Mouse (Mus musculus) CH12.LX (cell line): ENCODE data around the gene Eif4h. TPM values are rescaled to one million over a fixed set of nuclear protein-coding genes. Genes with fewer than 3 reads are reported as not detected.

Source experiments
- DNase-seq: peaks from one replicate; pipeline ENCODE4 v3.0.0-alpha.2; 2013; ENCODE audit errors: extremely low read depth
- H3K27ac ChIP-seq: 2 replicates; pipeline ENCODE4 v1.5.1; 2012; ENCODE audit warnings: low read depth, mild to moderate bottlenecking, control low read depth, moderate library complexity; ENCODE audit not compliant: insufficient read depth
- H3K27me3 ChIP-seq: replicated peaks from 2 replicates; pipeline ENCODE3; 2012; ENCODE audit warnings: inconsistent platforms
- H3K36me3 ChIP-seq, 2 experiments: replicated peaks in 1 of 2; 2 replicates each; pipeline versions ENCODE3 to v1.6.1; 2012; ENCODE audit warnings: inconsistent platforms in 1 of 2, low read length in 1 of 2, mild to moderate bottlenecking in 1 of 2, mixed read lengths in 1 of 2, moderate library complexity in 1 of 2; ENCODE audit not compliant: control insufficient read depth in 1 of 2, insufficient read depth in 1 of 2
- H3K4me1 ChIP-seq, 2 experiments: 2 replicates each; pipeline ENCODE4 v1.6.1; 2012; ENCODE audit warnings: inconsistent platforms in 1 of 2, moderate library complexity in 1 of 2; ENCODE audit not compliant: insufficient read depth in 2 of 2, control insufficient read depth in 1 of 2
- H3K4me2 ChIP-seq: 2 replicates; pipeline ENCODE4 v1.6.1; 2012; ENCODE audit warnings: low read depth, mild to moderate bottlenecking, control low read depth; ENCODE audit not compliant: poor library complexity, insufficient read depth, severe bottlenecking
- H3K4me3 ChIP-seq, 3 experiments: fragments of 150-350 bp in 1 of 3; sonication (generic) in 1 of 3; replicated peaks in 1 of 3; 2 replicates each; pipeline versions ENCODE3 to v1.5.1; 2011 to 2012; ENCODE audit warnings: low read depth in 2 of 3, low read length in 2 of 3, mild to moderate bottlenecking in 2 of 3, moderate library complexity in 2 of 3, control low read depth in 1 of 3, improper control_type of control experiment in 1 of 3, inconsistent platforms in 1 of 3, mixed read lengths in 1 of 3; ENCODE audit not compliant: poor library complexity in 1 of 3
- H3K79me2 ChIP-seq: replicated peaks from 2 replicates; pipeline ENCODE4 v1.6.1; 2012; ENCODE audit warnings: mild to moderate bottlenecking, moderate library complexity; ENCODE audit not compliant: control insufficient read depth, poor library complexity, insufficient read depth, severe bottlenecking; ENCODE audit errors: extremely low read depth
- H3K9ac ChIP-seq: 2 replicates; pipeline ENCODE4 v1.6.1; 2012; ENCODE audit warnings: low read depth, mild to moderate bottlenecking, control low read depth, moderate library complexity; ENCODE audit not compliant: insufficient read depth
- H3K9me3 ChIP-seq: replicated peaks from 2 replicates; pipeline ENCODE3; 2012; ENCODE audit warnings: low read length, inconsistent platforms, mixed read lengths
- BHLHE40 ChIP-seq: IDR thresholded peaks from 2 replicates; pipeline ENCODE4 v1.6.1; 2011; ENCODE audit warnings: mild to moderate bottlenecking, low read depth, low read length, improper control_type of control experiment
- CTCF ChIP-seq, 2 experiments: IDR thresholded peaks in 1 of 2; conservative IDR thresholded peaks in 1 of 2; 2 replicates each; pipeline ENCODE4 v1.5.1; 2011 to 2012; ENCODE audit warnings: low read depth in 2 of 2, low read length in 2 of 2, improper control_type of control experiment in 1 of 2, inconsistent platforms in 1 of 2, mild to moderate bottlenecking in 1 of 2, moderate library complexity in 1 of 2
- IRF4 ChIP-seq: IDR thresholded peaks from 2 replicates; pipeline ENCODE4 v1.6.1; 2014; ENCODE audit warnings: low read depth, mild to moderate bottlenecking, inconsistent platforms, low read length, improper control_type of control experiment
- JUN ChIP-seq: IDR thresholded peaks from 2 replicates; pipeline ENCODE4 v1.6.1; 2011; ENCODE audit warnings: low read depth, mild to moderate bottlenecking, low read length, improper control_type of control experiment, moderate library complexity; ENCODE audit not compliant: insufficient read depth
- MAX ChIP-seq: IDR thresholded peaks from 2 replicates; pipeline ENCODE4 v1.6.1; 2011; ENCODE audit warnings: low read length, improper control_type of control experiment
- RAD21 ChIP-seq: IDR thresholded peaks from 2 replicates; pipeline ENCODE4 v1.6.1; 2011; ENCODE audit warnings: low read depth, mild to moderate bottlenecking, low read length, improper control_type of control experiment, moderate library complexity
- SIN3A ChIP-seq: IDR thresholded peaks from 2 replicates; pipeline ENCODE4 v1.6.1; 2012; ENCODE audit warnings: low read length, improper control_type of control experiment, inconsistent platforms
- SMC3 ChIP-seq: IDR thresholded peaks from 2 replicates; pipeline ENCODE4 v1.6.1; 2011; ENCODE audit warnings: low read depth, low read length, improper control_type of control experiment
- UBTF ChIP-seq: IDR thresholded peaks from 2 replicates; pipeline ENCODE4 v1.6.1; 2012; ENCODE audit warnings: low read depth, mild to moderate bottlenecking, inconsistent platforms, low read length, improper control_type of control experiment, moderate library complexity
- ZNF384 ChIP-seq: IDR thresholded peaks from 2 replicates; pipeline ENCODE4 v1.6.1; 2012; ENCODE audit warnings: low read depth, low read length, improper control_type of control experiment, inconsistent platforms
- dilution Hi-C: fragments of 300-500 bp; cut with MboI; formaldehyde crosslinking; loops from 2 replicates; pipeline ENCODE4 v1.14.3; 2020; ENCODE audit warnings: low sequenced_read_pairs; ENCODE audit not compliant: extremely low pct_unique_long_range_greater_than_20kb, extremely low pct_ligation_motif_present
- in situ Hi-C: fragments of 300-500 bp; cut with MboI; formaldehyde crosslinking; loops from 3 replicates; pipeline ENCODE4 v1.14.3; 2019; ENCODE audit warnings: low sequenced_read_pairs, low pct_ligation_motif_present, low pct_unique_long_range_greater_than_20kb, mixed read lengths
- polyA plus RNA-seq: library from polyadenylated mRNA; unstranded; fragments of >175 nt; gene quantifications from 2 replicates; pipeline ENCODE4 v1.2.1, GENCODE M21; 2012; ENCODE audit warnings: low read depth; ENCODE audit not compliant: insufficient read length
- total RNA-seq, 2 experiments: library from RNA; depleted of rRNA; stranded (reverse); fragments of 300-350 nt in 1 of 2; fragments of >200 nt in 1 of 2; gene quantifications; 2 replicates each; pipeline ENCODE4 v1.2.3; 2012 to 2014

The Eif4h gene
- total and polyA plus RNA-seq, 3 experiments = 391 to 470 (median 408) TPM

DNA sequence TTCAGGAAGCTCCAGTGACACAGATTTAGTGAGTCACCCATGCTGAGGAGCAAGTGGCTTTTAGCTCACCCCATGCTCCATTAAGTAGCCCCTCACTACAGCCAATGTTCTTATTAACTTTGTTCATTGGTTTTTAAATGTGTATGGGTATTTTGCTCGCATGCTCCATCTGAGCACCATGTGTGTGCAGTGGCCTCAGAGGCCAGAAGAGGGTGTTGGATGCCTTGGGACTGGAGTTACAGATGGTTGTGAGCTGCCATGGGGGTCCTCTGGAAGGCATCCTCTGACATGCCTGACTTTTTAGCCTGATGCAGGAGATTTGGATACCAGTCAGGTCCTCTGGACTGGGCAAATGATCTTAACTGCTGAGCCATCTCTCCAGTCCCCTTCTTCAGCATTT lies 4.8 kb upstream of the Eif4h start:
- Histone ChIP-seq H3K79me2 (no peaks in the 10 kb centered on the region), H3K9me3 (peaks cover 6% of the 10 kb centered on the region), H3K36me3 (no peaks in the 10 kb centered on the region), H3K27ac (no peak overlapping the region)
- dilution Hi-C loops = no loop called here
- in situ Hi-C loops = no loop called here
- no peak for TF ChIP-seq MAX
- TF ChIP-seq UBTF = no peak
- TF ChIP-seq SMC3 = 0 out of 2 replicates have a peak, but pooled peaks have one; percentile 8
- peak; percentile 7 for TF ChIP-seq RAD21
- peak in 1 of 2 experiments; percentile 25; a peak in 2 of 4 replicates for TF ChIP-seq CTCF (conservative IDR thresholded peaks at IDR 0.05 in 1 of 2, IDR thresholded peaks at IDR 0.05 in 1 of 2; ENCODE audit: low read depth in 2 of 2, low read length in 2 of 2)
- TF ChIP-seq, all 38 proteins: peak for 3
- Histone ChIP-seq H3K9ac (no peak overlapping the region), H3K27me3 (peaks cover 1% of the 10 kb centered on the region), H3K4me1 (peaks cover 2 to 3% of the 10 kb centered on the region in 2 experiments; a peak in 2 of 4 replicates), H3K4me2 (no peak overlapping the region), H3K4me3 (no peak overlapping the region)
- no peak for DNase-seq

DNA sequence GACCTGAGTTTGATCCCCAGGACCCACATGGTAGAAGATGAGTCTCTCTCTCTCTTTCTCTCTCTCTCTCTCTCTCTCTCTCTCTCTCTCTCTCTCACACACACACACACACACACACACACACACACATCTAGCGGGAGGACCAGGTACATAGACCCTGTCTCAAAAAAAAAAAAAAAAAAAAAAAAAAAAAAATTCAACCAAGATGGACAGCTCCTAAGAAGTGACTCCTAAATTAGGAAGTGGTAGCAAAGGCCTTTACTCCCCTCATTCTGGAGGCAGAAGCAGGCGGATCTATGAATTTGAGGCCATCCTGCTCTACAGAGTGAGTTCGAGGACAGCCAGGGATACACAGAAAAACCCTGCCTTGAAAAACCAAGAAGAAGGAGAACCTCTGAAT lies 1.1 kb upstream of the Eif4h start:
- H3K4me2 ChIP-seq = no peak overlapping the region

DNA sequence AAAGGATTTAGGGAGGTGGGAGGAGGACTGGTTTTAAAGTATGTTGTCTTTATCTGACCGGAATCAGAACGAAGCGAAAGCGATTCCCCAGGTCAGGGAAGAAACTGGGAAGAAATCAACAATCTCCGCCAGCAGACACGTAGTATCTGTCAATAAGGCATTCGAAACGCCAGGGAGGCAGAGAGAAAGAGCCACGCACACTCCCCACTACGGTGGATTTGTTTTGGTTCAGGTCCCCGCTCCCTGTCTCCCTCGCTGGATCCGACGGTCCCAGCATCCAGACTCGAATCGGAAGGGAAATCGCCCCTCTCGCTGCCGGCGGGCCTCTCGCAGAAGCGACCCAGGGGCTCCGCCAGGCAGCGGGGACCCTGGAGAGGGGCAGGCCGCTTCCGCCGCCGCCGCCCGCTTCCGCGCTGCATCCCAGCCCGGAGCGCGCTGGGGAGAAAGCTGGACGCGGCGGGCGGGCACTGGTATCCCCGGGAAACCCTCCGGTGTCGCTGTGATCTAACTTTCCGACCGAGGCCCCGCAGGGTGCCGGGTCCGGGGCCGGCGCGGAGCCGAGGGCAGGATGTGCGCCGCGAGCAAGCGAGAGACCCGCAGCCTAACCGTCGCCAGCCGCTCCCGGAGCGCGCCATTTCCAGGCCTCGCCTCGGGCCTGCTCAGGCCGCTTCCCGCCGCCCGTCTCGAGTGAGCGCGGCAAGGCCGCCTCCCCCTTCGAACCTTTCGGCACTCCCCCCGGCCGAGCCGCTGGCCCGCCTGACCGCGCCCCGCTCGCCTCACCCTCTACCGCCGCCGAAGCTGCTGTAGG lies 625 bp downstream of the Eif4h start:
- peaks cover 53% of the 10 kb centered on the region for H3K79me2 ChIP-seq
- peak overlapping the region; percentile 98 for H3K4me2 ChIP-seq

More for the DNA sequence above, 1.1 kb upstream of the Eif4h start:
- Histone ChIP-seq H3K27me3 (peaks cover 1% of the 10 kb centered on the region), H3K4me3 (no peak overlapping the region), H3K27ac (no peak overlapping the region), H3K79me2 (peaks cover 36% of the 10 kb centered on the region), H3K9ac (no peak overlapping the region), H3K4me1 (peaks cover 2 to 19% of the 10 kb centered on the region in 2 experiments; a peak in 2 of 4 replicates), H3K9me3 (no peaks in the 10 kb centered on the region), H3K36me3 (peaks cover 5 to 16% of the 10 kb centered on the region in 2 experiments)
- dilution Hi-C loops (no loop called here), in situ Hi-C loops (no loop called here)
- DNase-seq = no peak
- no peak for TF ChIP-seq BHLHE40
- peak; percentile 59 for TF ChIP-seq ZNF384
- TF ChIP-seq, all 38 proteins: peak for 1

More for the DNA sequence above, 625 bp downstream of the Eif4h start:
- Histone ChIP-seq H3K27me3 (no peaks in the 10 kb centered on the region), H3K4me1 (peaks cover 2 to 20% of the 10 kb centered on the region in 2 experiments; a peak in 3 of 4 replicates), H3K9me3 (no peaks in the 10 kb centered on the region), H3K4me3 (peak overlapping the region; percentile 90 to 97 (median 94)), H3K36me3 (peaks cover 12 to 30% of the 10 kb centered on the region in 2 experiments), H3K27ac (peak overlapping the region; percentile 72), H3K9ac (peak overlapping the region; percentile 95)
- peak; percentile 6 for TF ChIP-seq SIN3A
- TF ChIP-seq IRF4 = 0 out of 2 replicates have a peak, but pooled peaks have one; percentile 5
- no peak for TF ChIP-seq JUN
- in situ Hi-C loops = no loop called here
- dilution Hi-C loops = no loop called here
- DNase-seq = no peak
